8 mouse cellular contexts compared by ENCODE assay signal in the genomic region with DNA sequence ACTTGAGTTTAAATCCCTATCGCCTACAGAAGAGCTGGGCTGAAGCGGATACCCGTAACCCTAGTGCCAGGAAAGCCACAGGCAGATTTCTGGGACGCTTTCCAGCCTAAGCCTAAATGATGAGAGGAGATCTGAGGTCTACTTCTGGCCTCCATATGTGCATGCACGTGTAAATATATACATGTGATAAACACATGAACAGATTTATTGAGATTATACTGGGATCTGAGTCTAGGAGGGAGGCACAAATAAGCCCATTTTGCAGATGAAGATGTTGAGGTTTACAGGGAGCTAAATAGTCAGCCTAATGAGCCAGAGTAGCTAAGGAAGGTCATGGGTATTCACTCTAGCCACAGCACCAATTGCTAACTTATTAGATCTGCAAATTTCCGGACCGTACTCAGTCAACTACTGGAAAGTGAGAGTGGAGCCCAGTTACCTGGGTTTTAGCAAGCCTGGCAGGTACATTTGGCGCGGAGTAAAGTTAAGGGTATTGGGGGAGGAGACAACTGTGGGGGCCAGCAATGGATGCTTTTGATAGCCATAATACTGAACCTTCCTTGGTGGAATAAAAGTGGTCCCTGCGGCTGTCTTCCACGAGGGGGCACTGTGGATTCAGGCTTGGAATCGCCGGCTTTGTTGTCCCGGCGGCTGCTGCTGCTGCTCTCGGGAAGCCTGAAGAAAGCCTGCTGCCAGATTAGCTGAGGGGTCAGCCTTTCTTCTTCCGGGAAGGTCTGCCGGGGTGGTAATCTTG. TPM values are rescaled to one million over a fixed set of nuclear protein-coding genes. Genes with fewer than 3 reads are reported as not detected.
DNase-seq lines count a peak whose midpoint lies in the region; ATAC-seq and TF ChIP-seq lines count a peak whose summit lies in the region.

No protein-coding gene starts in this region.

- peak overlapping the region; percentile 45 for H3K4me2 ChIP-seq in heart, embryonic 14.5 days (ENCODE audit: low read length)
- H3K4me2 ChIP-seq in kidney, postnatal 0 days (ENCODE audit: low read length), result peak overlapping the region; percentile 35
- no peak overlapping the region for H3K4me2 ChIP-seq in myocyte (ENCODE audit: low read depth)

- peaks cover 7% of the 10 kb centered on the region for H3K79me2 ChIP-seq in myocyte (ENCODE audit: control insufficient read depth, insufficient read depth)

- H3K9me3 ChIP-seq in forebrain, embryonic 10.5 days, result peaks cover 8% of the 10 kb centered on the region; the same call in 1 of the 2 replicates
- H3K9me3 ChIP-seq in heart, embryonic 14.5 days (ENCODE audit: control insufficient read depth, low read length), result no peaks in the 10 kb centered on the region
- H3K9me3 ChIP-seq in kidney, postnatal 0 days (replicated peaks; ENCODE audit: low read length), result no peaks in the 10 kb centered on the region

- H3K27ac ChIP-seq in forebrain, embryonic 10.5 days, result peak overlapping the region; percentile 88
- peak overlapping the region; percentile 3 to 42; a peak in 2 of 4 replicates for H3K27ac ChIP-seq in heart, embryonic 14.5 days (replicated peaks in 1 of 2; ENCODE audit: control insufficient read depth in 1 of 2, insufficient read depth in 1 of 2, low read depth in 2 of 2, low read length in 2 of 2)
- peak overlapping the region; percentile 54; the same call in 1 of the 2 replicates for H3K27ac ChIP-seq in kidney, postnatal 0 days

- peaks cover 48% of the 10 kb centered on the region for H3K36me3 ChIP-seq in forebrain, embryonic 10.5 days (replicated peaks)
- peaks cover 43% of the 10 kb centered on the region for H3K36me3 ChIP-seq in heart, embryonic 14.5 days (ENCODE audit: control insufficient read depth, insufficient read depth, low read length)
- H3K36me3 ChIP-seq in kidney, postnatal 0 days (ENCODE audit: insufficient read depth, low read length), result peaks cover 38% of the 10 kb centered on the region
- peaks cover 47% of the 10 kb centered on the region for H3K36me3 ChIP-seq in myocyte (ENCODE audit: control insufficient read depth, insufficient read depth)
- peaks cover 6% of the 10 kb centered on the region for H3K36me3 ChIP-seq in splenic B cell, adult 2 months (ENCODE audit: control insufficient read depth, insufficient read depth, low read length, poor library complexity, severe bottlenecking)

- TF ChIP-seq CTCF in kidney, postnatal 0 days (IDR thresholded peaks at IDR 0.05; ENCODE audit: low read depth), result peak; percentile 95

- peak overlapping the region; percentile 18 for H3K9ac ChIP-seq in heart, embryonic 14.5 days (ENCODE audit: low read length)
- H3K9ac ChIP-seq in kidney, postnatal 0 days (ENCODE audit: low read depth, low read length), result no peak overlapping the region

- H3K4me1 ChIP-seq in forebrain, embryonic 10.5 days, result peaks cover 30% of the 10 kb centered on the region
- peaks cover 0 to 5% of the 10 kb centered on the region in 2 experiments; a peak in 2 of 4 replicates for H3K4me1 ChIP-seq in heart, embryonic 14.5 days (ENCODE audit: control insufficient read depth in 2 of 2, insufficient read depth in 2 of 2, low read length in 2 of 2)
- no peaks in the 10 kb centered on the region for H3K4me1 ChIP-seq in kidney, postnatal 0 days (replicated peaks; ENCODE audit: insufficient read depth, low read length)

- ATAC-seq in heart, embryonic 14.5 days (ENCODE audit: insufficient number of reproducible peaks, insufficient read depth, low FRiP score, low read depth), result peak; percentile 22; the same call in 1 of the 2 replicates
- ATAC-seq in kidney, postnatal 0 days (replicated peaks; ENCODE audit: low FRiP score, low read depth), result peak; percentile 61

- no peak overlapping the region for H3ac ChIP-seq in myocyte (ENCODE audit: control insufficient read depth, insufficient read length)

- TF ChIP-seq POLR2A in myocyte (IDR thresholded peaks at IDR 0.05; ENCODE audit: insufficient read length, low read depth), result no peak

- H3K27me3 ChIP-seq in forebrain, embryonic 10.5 days (ENCODE audit: poor library complexity, severe bottlenecking), result no peaks in the 10 kb centered on the region
- H3K27me3 ChIP-seq in heart, embryonic 14.5 days (ENCODE audit: control insufficient read depth, insufficient read depth, low read length), result no peaks in the 10 kb centered on the region
- no peaks in the 10 kb centered on the region for H3K27me3 ChIP-seq in kidney, postnatal 0 days (ENCODE audit: insufficient read depth, low read length)
- no peaks in the 10 kb centered on the region for H3K27me3 ChIP-seq in myocyte (ENCODE audit: control insufficient read depth, insufficient read depth, insufficient read length)
- H3K27me3 ChIP-seq in splenic B cell, adult 2 months (ENCODE audit: control insufficient read depth, insufficient read depth, low read length, poor library complexity, severe bottlenecking), result no peaks in the 10 kb centered on the region

- peak; percentile 39 for DNase-seq in CD4-positive helper T cell, adult 2 months (ENCODE audit: low read depth, low spot score)
- DNase-seq in brain, embryonic 18.5 days (ENCODE audit: low read depth, low spot score), result peak; percentile 70
- DNase-seq in forebrain, embryonic 10.5 days (ENCODE audit: extremely low spot score, low spot score), result peak; percentile 93
- peak; percentile 96 for DNase-seq in kidney, postnatal 0 days (ENCODE audit: low spot score)
- peak; percentile 76 for DNase-seq in liver
- DNase-seq in splenic B cell, adult 2 months (ENCODE audit: low read depth, low spot score), result peak; percentile 58

- 20% methylated on average over 18 of the region's 18 CpGs for WGBS in forebrain, embryonic 10.5 days
- 19% methylated on average over 18 of the region's 18 CpGs for WGBS in heart, embryonic 14.5 days
- 18% methylated on average over 18 of the region's 18 CpGs for WGBS in kidney, postnatal 0 days

- peak overlapping the region; percentile 18; the same call in 1 of the 2 replicates for H3K4me3 ChIP-seq in forebrain, embryonic 10.5 days
- peak overlapping the region; percentile 2 to 36; a peak in 2 of 4 replicates for H3K4me3 ChIP-seq in heart, embryonic 14.5 days (ENCODE audit: control insufficient read depth in 1 of 2, insufficient read depth in 1 of 2, low read depth in 1 of 2, low read length in 2 of 2)
- H3K4me3 ChIP-seq in kidney, postnatal 0 days (replicated peaks; ENCODE audit: low read depth, low read length), result no peak overlapping the region
- no peak overlapping the region for H3K4me3 ChIP-seq in myocyte

TF ChIP-seq in myocyte, 11 proteins besides CTCF, POLR2A, EP300 and RAD21:
- TF ChIP-seq MYOD1 (IDR thresholded peaks at IDR 0.05; ENCODE audit: control insufficient read depth in 1 of 3, insufficient read length in 2 of 3, low read depth in 2 of 3), result no peak
- peak; percentile 47 for TF ChIP-seq POLR2AphosphoS2 (IDR thresholded peaks at IDR 0.05; ENCODE audit: insufficient read length, low read depth)
- TF ChIP-seq TCF12 (IDR thresholded peaks at IDR 0.05; ENCODE audit: insufficient read depth, poor library complexity, severe bottlenecking), result no peak
- TF ChIP-seq MYOG (IDR thresholded peaks at IDR 0.05; ENCODE audit: control insufficient read depth in 1 of 3, insufficient read depth in 1 of 3, insufficient read length in 2 of 3, low read depth in 2 of 3), result no peak
- TF ChIP-seq TCF3 (IDR thresholded peaks at IDR 0.05; ENCODE audit: insufficient read length, low read depth), result no peak
- no peak for TF ChIP-seq MAX (IDR thresholded peaks at IDR 0.05; ENCODE audit: low read depth)

RNA-seq across cellular contexts. Expression of a gene that starts 13.3 kb away (rescaled TPM):
- polyA plus RNA-seq in forebrain, embryonic 10.5 days (2016; fragmentation: Nextera tagmentation; extraction: Ambion mirVana), result 1,109 and 1,125 TPM in 2 replicates
- polyA plus RNA-seq in heart, embryonic 14.5 days (2014; fragmentation: Nextera tagmentation; extraction: Ambion mirVana), result 789 and 845 TPM in 2 replicates
- polyA plus RNA-seq in kidney, postnatal 0 days (2015; fragmentation: Nextera tagmentation; extraction: Ambion mirVana), result 1,278 and 1,460 TPM in 2 replicates
- 2,340 TPM for polyA plus RNA-seq in myocyte (2012; fragmentation: generic; extraction: Trizol)

RNA-seq across cellular contexts. Expression of a gene that starts 13.4 kb away (rescaled TPM):
- 21.2 and 21.3 TPM in 2 replicates for polyA plus RNA-seq in forebrain, embryonic 10.5 days (2016; fragmentation: Nextera tagmentation; extraction: Ambion mirVana)
- 11.8 and 13.3 TPM in 2 replicates for polyA plus RNA-seq in heart, embryonic 14.5 days (2014; fragmentation: Nextera tagmentation; extraction: Ambion mirVana)
- 11.0 and 11.5 TPM in 2 replicates for polyA plus RNA-seq in kidney, postnatal 0 days (2015; fragmentation: Nextera tagmentation; extraction: Ambion mirVana)
- polyA plus RNA-seq in myocyte (2012; fragmentation: generic; extraction: Trizol), result 11.5 TPM

Comparison
In these comparisons a context has a peak if more than half of its experiments do, and no peak if none do; other contexts are left out.
1. DNase-seq: peak in every context shown above with its lines; median percentile 96 in kidney, postnatal 0 days; 93 in forebrain, embryonic 10.5 days; 76 in liver; 70 in brain, embryonic 18.5 days; 58 in splenic B cell, adult 2 months; 39 in CD4-positive helper T cell, adult 2 months.
2. H3K27ac ChIP-seq: peak in every context shown above with its lines; median percentile 88 in forebrain, embryonic 10.5 days; 54 in kidney, postnatal 0 days; 22 in heart, embryonic 14.5 days.
3. H3K4me3 ChIP-seq: peak in forebrain, embryonic 10.5 days (single experiment) and heart, embryonic 14.5 days (2 of 2); none in kidney, postnatal 0 days (single experiment) and myocyte (single experiment).